Mouse (Mus musculus) CD4-positive, CD25-positive, alpha-beta regulatory T cell, adult 2 months (primary cell): ENCODE data around the gene Gja3.

Source experiments
- DNase-seq: peaks from one replicate; pipeline ENCODE4 v3.0.0-alpha.2; 2012; ENCODE audit warnings: low read depth, low spot score

Gene Gja3

DNA sequence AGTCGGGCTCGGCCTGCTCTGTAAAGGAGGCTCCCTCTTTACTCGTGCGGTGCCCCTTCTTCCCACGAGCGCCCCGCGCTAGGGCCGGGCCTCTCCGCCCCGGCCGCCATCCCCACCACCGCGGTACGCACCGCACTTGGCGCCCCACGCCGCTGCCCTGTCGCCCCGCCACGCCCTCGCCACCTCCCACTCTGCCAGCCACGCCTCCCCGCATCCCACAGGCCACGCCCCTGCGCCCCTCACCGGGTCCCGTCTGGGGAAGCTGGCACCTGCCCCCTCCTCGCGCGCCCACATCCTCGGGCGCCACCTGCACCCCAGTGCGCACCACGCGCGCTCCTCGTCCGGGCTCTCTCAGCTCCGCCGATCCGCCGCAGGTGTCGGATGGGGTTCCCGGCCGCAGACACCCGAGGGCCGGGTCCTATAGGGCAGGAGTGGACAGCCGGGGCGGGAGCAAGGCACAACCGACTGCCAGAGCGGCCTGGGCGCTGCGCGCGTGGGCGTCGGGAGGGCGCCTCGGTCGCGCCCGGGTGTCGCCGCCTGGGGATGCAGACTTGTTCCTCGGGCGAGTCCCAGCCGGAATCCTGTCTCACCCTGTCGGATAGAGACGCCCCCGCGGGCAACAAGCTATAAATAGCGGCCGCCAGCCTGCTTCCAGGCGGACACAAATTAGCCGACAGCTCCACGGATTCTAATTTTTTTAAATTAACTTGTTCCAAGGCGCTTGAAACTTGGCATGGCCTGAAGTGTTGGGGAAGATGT lies at the start of gene Gja3:
Gja3 (minus strand) TSS at position 538 of the 759 bp plus-strand sequence.
- DNase-seq = peak; percentile 3

DNA sequence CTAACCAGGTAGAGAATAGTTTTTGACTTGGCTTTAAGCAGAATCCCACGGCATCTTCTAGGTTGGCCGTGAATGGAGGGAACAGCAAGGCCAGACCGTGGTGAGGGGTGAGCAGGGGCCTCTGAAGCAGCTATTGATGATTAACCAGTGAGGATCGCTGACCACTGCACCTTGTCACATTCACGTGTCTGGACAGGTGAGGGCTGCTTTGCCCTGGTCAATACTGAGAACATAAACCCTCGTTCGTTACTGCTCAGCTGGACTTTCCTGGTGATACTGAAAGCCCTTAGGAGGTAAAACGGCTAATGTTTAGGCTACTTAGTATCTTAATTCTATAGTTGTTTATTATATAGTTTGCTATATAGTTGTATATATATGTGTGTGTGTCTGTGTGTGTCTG lies 49.2 kb upstream of the Gja3 start:
- no peak for DNase-seq

DNA sequence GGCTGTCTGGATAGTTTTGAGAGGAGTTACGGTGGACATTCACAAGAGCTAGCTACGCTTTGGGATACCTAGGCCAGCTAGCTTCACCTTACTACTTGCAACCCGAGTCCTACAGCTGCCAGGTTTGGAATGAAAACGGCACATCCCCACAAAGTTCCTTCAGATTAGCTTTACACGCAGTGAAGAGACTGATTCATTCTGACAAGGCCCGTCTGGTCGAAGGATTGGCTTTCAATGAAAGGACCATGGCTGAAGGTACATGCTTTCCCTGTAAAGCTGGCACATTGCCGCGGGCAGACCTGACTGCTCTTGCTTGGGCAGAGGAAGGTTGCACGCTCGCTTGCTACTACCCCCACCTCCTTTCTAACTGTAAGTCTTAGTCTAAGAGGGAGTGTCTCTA lies 47.8 kb upstream of the Gja3 start:
- no peak for DNase-seq

DNA sequence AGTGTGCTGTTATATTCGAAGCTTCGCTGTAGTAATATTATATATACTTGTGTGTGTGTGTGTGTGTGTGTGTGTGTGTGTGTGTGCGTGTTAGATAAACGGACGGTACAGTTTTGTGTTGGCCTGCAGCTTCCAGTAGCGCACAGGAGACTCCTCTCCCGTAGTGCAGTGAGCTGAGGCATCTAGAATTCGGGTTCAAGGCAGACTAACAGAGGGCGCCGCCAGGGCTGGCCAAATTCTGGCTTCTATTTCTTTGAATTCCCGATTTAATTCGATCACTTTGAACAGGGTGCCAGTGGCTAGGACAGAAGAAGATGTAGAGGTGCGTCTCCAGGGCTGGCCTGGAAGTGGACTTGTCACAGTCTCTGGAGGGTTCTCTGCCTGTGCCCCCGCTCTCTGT lies 47.2 kb upstream of the Gja3 start:
- no peak for DNase-seq

DNA sequence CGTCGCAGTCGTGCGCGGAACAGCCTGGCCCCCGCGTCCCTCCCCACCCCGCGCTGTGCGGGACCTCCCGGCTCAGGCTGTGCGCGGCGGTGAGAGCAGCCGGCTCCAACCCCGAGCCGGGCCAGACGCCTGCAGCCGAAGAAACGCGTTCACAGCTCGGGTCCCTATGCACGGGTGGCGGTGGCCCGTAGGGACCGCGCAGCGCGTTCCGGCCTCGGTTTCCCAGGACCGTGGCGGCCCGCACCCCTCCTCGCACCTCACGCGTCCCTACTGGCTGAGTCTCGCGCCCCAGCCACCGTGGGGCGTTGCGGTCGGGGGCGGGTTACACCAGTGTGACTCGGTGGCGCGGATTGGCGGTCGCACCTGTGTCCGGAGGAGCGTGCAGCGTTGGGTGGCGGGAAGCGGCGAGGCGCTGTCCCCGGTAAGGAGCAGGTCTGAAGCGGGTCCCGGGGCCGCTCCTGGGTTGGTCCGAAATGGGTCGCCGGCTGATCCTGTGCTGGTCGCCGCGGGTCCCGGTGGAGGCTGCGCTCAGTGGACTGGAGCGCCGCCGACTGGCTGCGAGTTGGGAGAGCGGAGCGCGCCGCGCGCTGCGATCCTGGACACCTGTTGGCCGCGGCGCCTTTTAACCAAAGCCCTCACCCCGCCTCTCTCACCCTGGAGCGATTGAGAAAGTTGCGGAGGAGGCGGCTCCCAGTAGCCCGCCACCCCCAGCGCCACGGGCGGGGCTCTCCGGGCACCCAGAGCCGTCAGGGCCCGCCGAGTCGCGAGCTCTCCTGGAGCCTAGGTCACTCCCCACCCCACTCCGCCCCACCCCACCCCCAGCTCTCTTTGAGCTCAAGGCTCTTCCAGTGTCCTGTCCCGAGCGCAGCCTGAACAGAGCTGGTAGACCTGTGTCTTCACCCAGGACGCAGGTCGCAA lies 46.5 kb upstream of the Gja3 start, which contains the start of gene Gjb2:
Gjb2 (minus strand) TSS at position 597 of the 918 bp plus-strand sequence.
- DNase-seq = peak; percentile 43

DNA sequence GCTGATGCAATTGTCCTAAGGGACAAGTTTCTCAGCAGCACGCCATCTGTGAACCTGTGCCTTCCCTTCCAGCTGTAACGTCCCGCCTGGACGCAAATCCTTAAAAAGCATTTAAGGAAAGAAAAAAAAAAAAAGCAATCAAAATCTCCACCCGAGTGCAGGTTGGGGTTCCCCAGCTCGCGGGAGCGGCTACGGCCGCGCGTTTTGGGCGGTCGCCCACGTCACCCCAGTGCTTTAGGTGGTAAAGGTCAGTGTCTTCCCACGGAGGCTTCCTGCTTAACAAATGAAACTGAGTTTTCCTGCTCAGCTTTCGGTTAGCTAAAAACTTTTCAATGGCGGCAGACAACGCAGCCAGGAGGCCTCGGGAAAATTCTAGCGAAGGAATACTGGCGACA lies 45.8 kb upstream of the Gja3 start:
- peak; percentile 59 for DNase-seq

DNA sequence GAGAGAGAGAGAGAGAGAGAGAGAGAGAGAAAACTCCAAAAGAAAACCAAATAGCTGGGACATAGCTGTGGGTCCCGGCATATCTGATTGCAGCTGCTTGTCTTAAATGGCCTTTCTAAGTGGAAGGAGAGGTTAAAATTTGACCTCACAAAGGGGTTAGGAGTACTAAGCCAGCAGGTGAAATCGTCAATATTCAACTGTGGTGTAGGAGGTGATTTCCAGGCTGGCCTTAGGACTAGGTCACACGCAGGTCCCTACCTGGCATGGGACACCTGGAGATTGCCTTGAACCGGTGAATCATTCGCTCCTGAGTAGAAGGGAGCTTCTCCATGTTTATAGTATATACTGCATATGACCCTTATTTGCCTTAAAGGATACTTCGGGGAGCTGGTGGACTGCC lies 45.2 kb upstream of the Gja3 start:
- DNase-seq = no peak

DNA sequence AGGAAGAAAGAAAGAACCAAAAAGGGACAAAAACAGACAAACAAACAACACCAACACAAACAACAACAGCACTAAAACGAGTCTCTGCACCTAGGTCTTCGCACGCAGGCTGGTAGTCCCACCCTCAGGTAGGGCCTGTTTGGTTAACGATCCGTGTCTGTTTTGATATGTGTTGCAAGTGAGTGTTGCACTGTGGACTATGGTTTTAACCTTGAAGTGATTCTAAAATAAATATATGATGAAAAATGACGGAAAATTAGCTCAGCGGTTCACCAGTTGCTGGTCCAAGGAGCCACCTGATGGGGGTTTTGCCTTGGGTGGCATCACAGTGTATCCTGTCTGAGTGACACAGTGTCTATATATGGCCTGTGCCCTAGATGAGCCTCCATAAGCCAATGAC lies 43.7 kb upstream of the Gja3 start:
- DNase-seq = no peak

DNA sequence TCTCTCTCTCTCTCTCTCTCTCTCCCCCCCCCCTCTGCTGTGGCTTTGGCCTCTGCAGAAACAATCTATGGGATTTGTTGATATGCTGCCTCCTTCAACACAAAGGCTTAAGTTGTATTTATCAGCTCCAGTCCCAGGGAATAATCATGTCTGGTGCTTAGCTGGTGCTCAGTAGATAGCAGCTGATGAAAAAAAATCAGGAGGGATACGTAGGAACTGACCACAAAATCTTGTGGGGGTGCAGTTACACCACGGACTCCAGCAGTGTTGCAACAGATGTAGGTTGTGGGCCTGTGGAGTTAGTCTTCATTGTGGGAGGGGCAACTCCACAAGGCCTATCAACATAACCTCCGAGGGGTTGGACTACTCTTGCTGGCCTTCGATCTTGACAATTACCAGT lies 38.0 kb upstream of the Gja3 start:
- DNase-seq = no peak

DNA sequence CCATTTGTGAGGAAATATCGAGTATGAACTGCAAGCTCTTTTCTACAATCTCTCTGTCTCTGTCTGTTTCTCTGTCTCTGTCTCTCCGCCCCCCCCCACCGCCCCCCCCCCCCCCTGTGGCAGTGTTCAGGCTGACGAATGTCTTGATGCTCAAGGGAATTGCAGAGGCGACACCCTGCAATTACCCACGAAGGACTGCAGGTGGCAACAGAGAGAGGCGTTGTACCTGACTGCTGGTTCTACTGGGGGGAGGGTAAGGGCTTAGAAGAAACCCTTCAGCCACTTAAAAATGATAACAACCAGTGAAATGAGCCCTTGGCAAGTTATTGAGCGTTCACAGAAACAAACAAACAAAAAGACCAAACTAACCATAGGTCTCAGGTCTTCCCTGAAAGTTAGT lies 35.1 kb upstream of the Gja3 start:
- DNase-seq = peak; percentile 78

DNA sequence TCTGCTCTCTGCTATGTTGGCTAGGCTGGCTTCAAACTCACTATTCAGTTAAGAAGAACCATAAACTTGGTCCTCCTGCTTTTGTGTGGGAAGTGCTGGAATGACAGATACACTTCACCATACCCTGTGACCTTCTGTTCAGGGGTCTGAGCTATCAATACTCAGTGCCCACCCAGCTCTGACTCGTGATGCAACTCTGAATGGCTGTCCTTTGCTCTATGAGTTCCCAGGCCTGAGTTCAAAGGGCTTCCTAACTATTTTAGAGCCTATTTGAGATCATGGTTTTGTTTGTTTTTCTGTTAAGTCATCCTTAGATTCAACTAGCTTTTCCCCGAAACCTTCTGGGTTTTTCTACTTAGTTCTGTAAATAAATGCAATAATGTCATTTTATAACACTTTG lies 32.1 kb upstream of the Gja3 start:
- no peak for DNase-seq

DNA sequence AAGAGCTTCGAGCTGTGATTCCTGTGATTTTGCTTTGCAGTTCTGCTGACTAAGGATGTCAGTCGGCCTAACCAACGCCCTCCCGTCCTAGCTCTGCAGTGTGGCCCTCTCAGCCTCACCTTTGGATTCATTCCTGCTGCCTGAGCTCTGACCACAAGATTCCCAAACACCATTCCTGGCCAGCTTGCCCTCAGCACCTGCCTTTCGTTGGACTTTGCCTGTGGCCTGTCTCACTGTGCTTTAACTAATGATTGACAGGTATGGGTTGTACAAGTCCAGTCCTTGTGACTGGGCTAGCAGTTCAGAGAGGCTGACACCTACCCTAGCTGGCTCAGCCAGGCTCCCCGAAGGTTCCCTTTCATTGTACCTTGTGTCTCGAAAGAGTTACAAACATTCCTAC lies 31.2 kb upstream of the Gja3 start:
- DNase-seq = no peak

DNA sequence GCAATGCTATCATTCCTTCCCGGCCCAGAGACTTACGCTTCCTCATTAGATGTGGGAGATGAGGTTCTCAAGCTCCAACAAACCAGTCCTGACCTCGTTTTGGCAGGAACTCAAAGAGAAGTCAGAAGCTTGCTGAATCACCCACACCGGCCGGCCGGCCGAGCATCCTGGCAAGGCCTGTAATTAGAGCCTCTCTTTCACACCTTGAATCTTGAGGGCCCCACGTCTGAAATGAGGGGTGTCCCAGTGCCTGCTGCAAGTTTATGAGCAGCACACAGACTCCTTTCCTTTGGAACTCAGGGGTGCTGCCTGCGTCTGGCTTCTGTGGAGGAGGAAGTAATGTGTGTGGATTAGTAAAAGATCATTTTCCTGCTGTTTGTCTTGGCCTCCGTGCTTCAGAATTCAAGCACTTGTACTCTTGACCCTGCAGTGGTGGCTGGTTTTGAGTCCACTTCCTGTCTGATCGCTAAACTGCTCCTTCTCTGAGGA lies 26.3 kb upstream of the Gja3 start:
- DNase-seq = no peak

DNA sequence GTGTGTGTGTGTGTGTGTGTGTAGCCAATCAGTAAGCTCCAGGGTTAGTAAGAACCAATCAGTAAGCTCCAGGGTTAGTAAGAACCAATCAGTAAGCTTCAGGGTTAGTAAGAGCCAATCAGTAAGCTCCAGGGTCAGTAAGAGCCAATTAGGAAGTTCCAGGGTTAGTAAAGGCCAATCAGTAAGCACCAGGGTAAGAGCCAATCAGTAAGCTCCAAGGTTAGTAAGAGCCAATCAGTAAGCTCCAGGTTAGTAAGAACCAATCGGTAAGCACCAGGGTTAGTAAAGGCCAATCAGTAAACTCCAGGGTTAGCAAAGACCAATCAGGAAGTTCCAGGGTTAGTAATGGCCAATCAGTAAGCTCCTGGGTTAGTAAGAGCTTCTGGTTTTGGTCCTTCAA lies 25.0 kb upstream of the Gja3 start:
- DNase-seq = no peak

DNA sequence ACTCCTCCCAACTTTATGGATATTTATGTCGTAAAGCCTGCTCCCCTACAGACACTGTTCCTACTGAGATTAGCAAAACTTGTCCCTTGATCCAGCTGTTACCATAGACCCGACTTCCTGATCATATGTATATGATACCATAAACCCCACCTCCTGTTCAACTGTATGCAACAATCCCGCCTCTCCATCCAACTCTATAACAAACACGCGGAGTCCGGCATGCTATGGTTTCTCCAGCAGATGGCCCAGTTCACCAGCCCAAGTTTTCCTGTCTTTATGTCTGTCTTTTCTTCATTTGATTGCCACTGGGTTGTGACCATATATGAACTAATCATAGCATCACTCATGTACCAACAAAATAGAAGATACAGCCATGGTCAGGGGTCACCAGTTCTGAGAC lies 17.6 kb upstream of the Gja3 start:
- no peak for DNase-seq

DNA sequence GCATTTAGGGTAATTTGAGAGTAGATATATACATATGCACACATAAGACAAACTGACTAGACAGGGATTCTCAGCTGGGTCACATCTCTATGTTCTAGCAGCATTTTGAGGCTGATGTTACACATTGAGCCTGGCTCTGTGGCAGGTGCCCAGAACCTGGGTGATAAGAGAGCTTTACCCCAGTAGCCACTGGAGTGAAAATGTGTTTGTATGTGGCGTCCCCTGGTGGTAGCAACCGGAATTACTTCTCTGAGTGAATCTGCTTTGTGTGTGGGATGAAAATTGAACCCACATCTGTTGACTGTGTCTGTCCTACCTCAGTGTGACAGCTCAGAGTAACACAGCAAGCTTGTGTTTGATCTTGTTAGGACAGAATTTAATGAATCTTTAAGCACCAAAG lies 12.0 kb upstream of the Gja3 start:
- DNase-seq = peak; percentile 57

DNA sequence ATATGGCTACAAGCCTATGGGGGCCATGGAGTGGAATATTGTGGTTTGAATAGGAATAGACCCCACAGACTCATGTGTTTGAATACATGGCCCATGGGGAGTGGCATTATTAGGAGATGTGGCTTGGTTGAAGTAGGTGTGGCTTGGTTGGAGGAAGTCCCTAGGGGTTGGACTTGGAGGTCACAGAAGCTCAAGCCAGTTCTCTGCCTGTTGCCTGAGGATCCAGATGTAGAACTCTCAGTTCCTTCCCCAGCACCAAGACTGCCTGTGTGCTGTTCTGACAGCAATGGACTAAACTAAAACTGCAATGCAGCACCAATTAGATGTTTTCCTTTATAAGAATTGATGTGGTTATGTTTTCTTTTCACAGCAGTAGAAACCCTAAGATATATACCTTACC lies 8.2 kb upstream of the Gja3 start:
- DNase-seq = no peak

DNA sequence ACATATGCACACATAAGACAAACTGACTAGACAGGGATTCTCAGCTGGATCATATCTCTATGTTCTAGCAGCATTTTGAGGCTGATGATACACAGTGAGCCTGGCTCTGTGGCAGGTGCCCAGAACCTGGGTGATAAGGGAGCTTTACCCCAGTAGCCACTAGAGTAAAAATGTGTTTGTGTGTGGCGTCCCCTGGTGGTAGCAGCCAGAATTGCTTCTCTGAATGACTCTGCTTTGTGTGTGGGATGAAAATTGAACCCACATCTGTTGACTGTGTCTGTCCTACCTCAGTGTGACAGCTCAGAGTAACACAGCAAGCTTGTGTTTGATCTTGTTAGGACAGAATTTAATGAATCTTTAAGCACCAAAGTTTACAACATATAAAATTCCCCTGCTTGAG lies 2.2 kb upstream of the Gja3 start:
- DNase-seq = peak; percentile 60

DNA sequence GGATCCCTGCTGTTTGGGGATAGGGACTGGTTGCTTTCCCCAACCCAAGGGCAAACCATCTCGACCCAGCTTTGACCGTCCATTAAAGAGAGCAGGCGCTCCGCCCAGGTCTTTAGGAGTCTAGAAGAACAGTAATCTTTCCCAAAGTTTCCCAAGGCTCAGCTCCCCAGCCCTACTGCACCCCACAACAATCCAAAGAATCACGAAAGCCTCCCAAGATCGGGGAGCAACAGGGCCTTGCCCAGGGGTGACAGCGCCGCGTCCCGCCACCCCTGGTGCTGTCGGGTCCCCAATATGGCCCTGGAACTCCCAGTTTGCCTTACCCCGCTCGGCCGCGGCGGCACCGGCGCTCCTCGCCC lies 717 bp downstream of the Gja3 start:
- DNase-seq = no peak

DNA sequence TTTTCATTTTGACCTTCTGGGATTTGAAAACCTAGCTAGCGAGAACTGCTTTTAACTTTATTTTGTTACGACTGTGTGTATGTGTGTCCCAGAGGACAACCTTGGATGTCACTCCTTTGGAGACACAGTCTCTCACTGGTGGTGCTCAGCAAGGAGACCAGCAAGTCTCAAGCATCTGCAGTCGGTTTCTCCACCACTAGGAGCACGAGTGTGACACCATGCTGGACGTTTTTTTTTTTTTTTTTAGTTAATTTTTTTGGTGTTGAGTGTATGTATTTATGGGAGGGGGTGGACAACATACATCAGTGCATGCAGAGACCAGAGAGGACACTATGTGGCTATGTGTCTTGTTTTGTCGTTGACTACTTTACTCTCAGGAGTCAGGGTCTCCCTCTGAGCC lies 5.2 kb downstream of the Gja3 start:
- no peak for DNase-seq

DNA sequence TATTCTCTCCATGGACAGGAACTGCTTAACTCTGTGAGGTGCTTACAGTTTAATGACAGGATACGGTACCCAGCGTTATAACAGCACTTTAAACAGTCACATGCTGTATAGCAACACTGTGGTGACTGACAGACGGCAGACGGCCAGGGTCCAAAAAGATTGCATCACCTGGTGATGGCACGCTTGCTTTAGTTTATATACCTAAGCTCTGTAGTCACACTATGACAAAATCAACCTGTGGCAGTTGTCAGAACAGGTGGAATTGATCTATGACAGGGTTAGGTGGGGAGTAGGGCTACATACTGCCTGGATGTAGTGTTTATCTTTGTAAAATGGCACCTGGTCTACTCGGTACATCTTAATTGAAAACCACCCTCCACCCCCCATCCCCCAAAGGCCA lies 14.0 kb downstream of the Gja3 start:
- no peak for DNase-seq

DNA sequence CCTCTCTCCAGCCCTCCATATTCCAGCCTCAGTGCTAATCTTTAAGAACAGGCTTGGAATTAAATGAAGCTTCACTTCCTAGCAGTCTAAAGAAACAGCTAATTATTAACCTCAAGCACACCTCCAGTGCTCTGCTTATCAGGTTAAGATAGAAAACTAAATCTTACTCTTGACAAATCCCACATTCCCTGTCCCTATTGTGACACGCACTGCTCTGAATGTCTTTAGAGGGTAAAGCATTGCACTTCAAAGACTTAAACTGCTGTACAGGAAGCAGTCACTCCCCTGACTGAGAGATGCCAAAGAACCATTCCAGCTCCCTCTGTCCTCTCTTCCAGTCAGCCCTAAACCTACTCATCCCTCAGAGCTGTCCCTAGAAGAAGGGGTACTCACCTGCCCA lies 16.5 kb downstream of the Gja3 start:
- DNase-seq = no peak

DNA sequence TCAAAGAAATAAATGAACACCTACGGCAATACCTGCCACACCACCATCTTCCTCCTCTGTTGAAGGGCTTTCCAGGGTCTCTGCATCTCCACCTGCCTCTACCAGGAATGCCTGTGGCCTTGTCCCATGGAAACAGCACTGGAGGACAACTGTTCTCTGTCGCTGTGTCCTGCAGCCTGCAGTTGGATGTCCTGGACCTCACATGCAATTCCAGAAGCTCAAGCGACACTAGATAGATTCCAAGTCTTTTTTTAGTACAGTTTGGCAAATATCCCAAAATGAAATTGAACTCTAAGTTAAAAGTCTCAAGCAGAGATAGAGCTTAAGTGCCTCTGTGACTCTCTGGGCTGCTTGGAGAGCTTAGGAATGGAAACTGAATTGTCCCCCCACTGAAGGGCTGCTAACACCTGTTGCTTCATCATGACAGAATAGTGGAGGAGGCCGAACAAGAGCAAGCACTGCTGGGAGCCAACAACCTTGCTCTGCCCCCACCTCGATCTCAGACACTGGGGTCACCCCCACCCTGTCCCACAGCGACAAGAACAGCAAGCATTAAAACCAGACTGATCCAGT lies 22.9 kb downstream of the Gja3 start:
- no peak for DNase-seq
